Mouse (Mus musculus) thymus, adult 18-20 months (tissue): ENCODE results near the gene Ccnb1ip1.

Experiments used
- DNase-seq, 2 experiments: peaks; one replicate each; pipeline ENCODE4 v3.0.0; 2022; ENCODE audit warnings: mixed read lengths in 2 of 2

The Ccnb1ip1 gene

GRCm38 (mm10) chr14:50782166-50782565 lies 25.4 kb downstream of the Ccnb1ip1 start:
- DNase-seq: no peak

- no peak for DNase-seq
Observed at GRCm38 (mm10) chr14:50771342-50771741, 36.2 kb downstream of the Ccnb1ip1 start.

GRCm38 (mm10) chr14:50765736-50766135 lies 41.8 kb downstream of the Ccnb1ip1 start:
- no peak for DNase-seq

- no peak for DNase-seq
Observed at GRCm38 (mm10) chr14:50758416-50759085, 49.0 kb downstream of the Ccnb1ip1 start.

GRCm38 (mm10) chr14:50744994-50745393 lies 62.5 kb downstream of the Ccnb1ip1 start, which contains the start of gene Olfr749:
TSS of gene Olfr749 (minus strand) at chr14:50745094.
- no peak for DNase-seq

GRCm38 (mm10) chr14:50741584-50741983 lies 65.9 kb downstream of the Ccnb1ip1 start:
- no peak for DNase-seq

- no peak for DNase-seq
Observed at GRCm38 (mm10) chr14:50740334-50740733, 67.2 kb downstream of the Ccnb1ip1 start.
